Mouse (Mus musculus): ENCODE measurements around the gene Entpd1.
A peak's percentile ranks its signal among the peaks of the same experiment; 100 is the strongest.

The Entpd1 gene

DNA sequence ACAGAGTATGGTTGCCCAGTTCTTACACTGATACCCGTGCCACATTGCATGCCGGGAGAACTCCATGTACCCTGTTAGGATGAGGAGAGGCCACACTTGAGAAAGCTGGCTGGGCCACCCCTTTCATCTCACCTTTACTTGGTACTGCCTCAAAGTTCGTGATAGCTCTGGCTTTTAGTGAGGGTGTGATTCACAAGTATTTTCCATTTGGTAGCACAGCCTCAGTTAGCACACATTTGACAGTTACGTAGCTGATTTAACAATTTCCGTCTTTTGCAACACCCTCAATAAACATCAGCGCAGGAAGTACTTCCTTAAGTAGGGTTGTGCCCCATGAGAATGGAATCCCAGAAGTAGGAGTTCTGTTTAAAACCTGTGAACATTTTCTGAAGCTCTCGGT is 53.6 kb downstream of the Entpd1 start:
- no peak for DNase-seq (ENCODE audit: low spot score in 2 of 2)

DNA sequence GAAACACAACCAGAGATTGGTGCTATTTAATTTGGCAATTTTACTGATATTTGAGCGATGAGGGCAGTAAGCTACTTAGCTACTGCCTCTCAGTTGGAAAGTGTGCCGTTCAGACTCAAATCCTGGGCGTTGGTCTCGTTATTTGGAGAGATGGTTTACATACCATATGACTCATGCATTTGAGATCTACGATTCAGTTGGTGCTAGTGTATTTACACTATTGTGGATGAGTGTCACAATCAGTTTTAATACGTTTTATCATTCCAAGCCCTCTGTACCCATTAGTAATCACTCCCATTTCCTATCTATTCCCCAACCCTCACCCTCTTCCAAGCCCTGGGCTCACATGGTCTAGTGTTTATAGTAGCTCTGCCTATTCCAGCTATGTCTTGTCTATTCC is 54.9 kb downstream of the Entpd1 start:
- no peak for DNase-seq (ENCODE audit: low spot score in 2 of 2)

DNA sequence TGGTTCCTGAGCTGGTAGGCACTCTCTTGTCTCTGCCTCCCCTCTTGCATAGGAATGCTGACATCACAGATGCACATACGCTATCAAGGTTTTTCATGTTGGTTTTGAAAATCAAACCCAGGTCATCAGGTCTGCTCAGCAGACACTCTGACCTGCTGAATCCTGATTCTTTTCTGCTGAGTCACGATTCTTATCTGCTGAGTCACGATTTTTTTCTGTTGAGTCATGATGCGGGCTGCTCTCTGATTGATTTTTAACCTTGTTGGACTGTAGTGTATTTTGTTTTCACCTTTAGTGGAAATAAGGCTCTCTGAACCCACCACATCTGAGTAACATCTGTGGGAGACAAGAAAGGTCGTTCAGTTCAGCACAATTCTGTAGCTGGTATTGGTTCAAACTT is 63.2 kb downstream of the Entpd1 start:
- DNase-seq (ENCODE audit: low spot score in 2 of 2): no peak

DNA sequence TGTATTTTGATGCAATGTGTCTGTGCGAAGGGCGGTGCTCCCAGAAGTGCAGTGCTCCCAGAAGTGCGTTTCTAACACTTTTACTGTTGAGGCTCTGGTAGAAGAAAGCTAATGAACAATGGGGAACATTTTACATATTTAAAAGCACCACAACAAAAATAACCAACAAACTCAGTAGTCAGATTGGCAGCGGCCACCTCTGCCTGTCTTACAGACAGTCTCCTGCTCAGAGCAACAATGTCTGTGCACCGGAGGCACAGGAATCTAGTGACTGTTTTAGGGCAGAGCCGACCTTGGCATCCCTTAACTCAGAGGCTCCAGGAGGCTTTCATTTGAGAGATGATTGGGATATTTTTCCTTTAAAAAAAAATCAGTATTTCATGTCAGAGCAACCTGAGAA is 65.9 kb downstream of the Entpd1 start:
- no peak for DNase-seq (ENCODE audit: low spot score in 2 of 2)

DNA sequence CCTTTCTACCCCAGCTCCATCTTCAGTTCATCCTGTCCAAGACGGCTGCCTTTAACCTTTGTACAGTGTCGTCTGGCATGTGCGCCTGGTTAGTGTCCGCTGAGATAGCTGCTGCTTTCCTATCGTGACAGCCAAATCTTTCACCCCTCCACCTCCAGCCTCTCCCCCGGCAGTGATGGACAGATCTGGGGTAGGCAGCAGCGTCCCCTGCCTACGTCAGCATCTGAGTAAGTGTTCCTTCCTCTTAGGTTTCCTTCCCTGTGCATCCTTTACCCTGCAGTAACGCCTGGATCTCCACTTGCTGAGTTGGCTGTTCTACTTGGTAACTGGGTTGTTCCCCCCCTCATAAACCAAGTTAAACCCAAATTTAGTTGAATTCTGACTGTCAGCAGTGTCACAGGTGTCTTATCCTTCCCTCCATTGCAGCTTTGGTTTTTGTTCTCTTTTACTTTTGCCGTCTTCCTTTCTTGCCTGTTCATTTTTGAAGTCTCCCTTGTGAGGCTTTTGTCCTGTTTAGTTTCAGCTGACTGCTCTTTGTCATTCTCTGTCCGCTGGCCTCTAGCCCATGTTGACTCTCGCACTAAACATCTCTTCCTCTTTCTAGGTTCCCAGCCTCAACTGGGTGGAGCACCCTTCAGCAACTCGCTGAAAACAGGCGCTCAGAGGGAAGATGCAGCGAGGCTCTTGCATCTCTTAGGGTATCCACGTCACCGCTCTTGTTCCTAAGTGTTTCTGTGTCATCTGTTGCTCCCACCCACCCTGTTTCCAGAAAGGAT is 66.6 kb downstream of the Entpd1 start:
- DNase-seq (ENCODE audit: low spot score in 2 of 2): no peak

DNA sequence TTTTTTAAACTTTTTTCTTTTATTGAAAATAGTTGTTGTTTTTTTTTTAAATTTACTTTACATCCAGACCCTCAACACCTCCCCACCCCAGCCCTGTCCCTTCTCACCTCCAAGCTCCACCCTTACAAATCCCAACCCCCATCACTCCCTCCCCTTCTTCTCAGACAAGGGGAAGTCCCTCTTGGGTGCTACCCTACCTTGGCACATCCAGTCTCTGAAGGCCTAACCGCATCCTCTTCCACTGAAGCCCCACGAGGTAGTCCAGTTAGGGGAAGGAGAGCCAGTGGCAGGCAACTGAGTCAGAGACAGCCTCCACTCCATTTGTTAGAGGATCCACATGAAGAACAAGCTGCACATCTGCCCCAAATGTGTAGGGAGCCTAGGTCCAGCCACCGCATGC is 67.5 kb downstream of the Entpd1 start:
- no peak for DNase-seq (ENCODE audit: low spot score in 2 of 2)

DNA sequence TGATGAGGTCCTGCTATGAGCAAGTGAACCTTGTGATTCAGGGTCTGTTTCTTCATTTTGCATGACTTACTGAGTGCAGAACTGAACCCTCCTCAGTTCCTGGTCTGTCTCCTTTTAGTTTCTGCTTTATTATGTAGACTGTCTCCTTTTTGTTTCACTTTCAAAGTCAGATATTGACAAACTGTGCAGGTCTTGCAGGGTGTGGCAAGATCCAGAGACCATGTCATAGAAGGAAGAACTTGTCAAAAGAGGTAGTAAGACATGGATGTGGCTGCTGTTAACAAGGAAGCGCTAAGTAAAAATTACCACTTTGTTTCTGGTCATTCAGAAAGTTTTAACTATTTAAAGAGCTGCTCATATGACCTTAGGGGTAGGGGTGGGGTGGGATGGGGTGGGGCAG is 72.0 kb downstream of the Entpd1 start:
- no peak for DNase-seq (ENCODE audit: low spot score in 2 of 2)

DNA sequence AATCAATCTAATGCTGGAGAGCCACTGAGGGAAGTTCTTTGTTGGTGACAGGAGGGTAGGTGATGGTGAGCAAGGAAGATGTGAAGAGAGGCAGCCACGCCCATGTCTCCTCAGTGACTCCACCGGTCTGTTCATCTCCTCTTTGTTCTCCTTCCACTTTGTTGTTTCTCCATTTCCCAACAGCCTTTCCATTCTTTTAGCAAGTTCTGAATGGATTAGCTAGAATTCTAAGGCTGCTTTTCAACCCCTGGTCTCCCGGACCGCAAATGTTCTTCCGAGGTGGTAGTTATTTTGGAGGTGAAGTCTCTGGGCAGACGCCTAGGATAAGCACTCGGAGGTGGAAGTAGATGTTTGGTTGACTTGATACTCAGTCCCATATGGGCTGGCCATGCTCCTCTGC is 72.4 kb downstream of the Entpd1 start:
- DNase-seq (ENCODE audit: low spot score in 2 of 2): no peak

DNA sequence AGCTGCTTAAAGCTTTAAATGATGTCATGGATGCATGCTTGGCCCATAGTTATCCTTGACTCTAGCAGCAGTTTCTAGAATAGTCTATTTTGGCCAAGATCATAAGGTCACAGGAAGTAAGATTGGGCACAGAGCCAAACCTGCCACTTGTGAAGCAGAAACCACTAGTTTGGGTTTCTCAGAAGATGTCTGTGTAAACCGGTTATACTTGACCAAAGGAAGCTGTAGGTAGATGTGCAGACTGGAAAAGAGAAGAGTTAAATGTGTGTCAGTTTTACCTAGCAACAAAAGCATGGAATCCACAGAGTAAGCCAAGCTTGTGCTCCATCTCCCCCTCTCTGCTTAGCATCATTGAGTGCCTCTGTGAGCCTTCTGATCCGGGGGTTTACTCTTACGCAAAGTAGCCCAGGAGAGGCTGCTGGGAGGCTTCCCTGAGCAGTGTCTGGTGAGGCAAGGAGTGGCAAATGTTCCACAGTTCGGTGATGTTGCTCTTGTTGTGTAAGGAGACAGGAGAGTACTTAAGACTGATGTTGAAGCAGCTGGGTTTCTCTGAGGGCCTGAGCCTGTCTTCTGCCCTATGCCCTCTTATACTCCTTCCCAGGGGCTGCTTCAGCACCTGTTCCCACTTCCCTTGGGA is 75.2 kb downstream of the Entpd1 start:
- DNase-seq (ENCODE audit: low spot score in 2 of 2): peak in 1 of 2 experiments; percentile 26

DNA sequence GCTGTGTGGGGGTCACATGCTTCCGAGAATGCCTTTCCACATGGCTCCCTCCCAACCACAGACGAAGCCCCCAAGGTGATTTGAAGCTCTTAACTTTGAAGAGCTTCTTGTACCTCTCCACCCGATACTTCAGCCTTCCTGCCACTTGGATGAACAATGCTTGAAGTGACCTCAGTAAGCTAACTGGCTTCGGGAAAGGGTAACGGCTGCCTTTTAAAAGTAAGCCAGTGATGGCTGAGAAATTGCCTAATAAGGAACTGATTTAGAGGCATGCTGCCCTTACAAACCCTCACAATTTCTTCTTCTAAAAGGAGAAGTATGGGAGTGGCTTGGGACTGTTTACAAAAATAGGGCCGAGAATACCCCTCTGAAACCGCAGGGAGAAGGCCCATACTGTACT is 81.0 kb downstream of the Entpd1 start:
- DNase-seq (ENCODE audit: low spot score in 2 of 2): no peak

DNA sequence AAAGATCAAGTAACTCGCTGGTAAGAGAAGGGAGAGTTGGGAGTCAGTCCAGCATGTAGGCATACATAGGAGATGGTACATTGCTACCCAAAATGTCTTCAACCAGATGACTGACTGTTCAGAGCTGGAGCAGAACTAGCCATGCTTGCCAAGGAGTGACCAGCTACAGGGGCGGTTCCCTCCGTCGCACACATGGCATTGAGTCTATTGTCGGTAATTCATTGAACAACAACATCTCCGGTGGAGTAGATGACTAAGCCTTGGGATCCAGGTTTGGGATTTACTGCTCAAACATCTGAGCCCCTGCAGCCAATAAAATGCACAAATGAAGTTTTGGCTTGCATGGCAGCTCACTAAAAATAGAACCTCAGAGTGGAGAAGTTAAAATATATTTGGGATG is 84.0 kb downstream of the Entpd1 start:
- no peak for DNase-seq (ENCODE audit: low spot score in 2 of 2)

DNA sequence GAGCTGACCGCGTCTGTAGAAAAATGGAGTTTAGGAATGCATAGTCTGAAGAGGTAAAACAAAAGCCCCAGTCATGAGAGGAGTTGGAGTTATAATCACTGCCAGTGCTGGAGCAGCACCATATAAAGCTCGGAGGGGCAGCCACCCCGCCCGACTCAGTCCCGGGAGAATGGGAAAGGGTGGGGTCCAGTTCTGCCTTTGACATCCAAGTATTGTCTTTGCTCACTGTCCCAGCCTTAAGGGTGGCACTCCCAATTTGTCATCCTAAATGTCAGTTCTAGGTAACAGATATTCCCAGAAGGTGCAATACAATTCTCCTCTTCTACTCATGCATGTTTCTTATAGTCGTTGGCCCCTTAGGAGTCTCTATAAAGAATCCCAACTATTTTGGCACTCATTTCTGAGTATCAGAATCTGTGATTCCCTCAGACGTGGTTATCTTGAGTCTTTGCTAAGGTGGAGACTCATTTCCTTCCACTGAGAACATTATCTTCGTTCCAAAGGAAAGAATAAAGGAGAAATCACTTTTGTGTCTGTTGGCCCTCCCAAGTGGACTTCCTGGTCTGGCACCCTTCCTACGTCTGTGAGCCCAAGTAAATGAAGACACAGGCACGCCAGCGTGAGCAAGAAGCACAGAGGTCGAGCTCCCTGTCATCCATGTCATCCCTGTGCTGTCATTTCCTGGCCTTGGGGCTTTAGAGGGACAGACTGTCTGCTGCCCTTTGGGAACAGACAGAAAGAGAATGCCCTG is 86.1 kb downstream of the Entpd1 start:
- DNase-seq (ENCODE audit: low spot score in 2 of 2): no peak

DNA sequence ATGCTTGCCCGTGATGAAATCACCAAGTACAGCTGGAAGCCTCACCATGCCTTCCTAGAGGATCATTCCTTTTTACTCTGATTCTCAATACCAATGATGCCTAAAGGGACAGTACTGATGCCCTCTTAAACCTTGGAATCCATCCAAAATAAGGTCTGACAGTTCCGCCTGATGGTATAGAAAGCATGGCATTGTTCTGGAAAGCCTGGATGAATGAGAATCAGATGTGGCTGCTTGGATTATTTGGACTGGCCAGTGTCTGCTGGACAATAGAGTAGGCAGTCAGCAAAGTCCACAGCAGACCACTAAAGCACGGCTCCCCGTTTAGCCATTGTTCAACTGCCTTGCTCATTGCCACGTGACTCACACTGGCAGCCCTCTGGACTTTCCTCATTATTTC is 87.7 kb downstream of the Entpd1 start:
- no peak for DNase-seq (ENCODE audit: low spot score in 2 of 2)

DNA sequence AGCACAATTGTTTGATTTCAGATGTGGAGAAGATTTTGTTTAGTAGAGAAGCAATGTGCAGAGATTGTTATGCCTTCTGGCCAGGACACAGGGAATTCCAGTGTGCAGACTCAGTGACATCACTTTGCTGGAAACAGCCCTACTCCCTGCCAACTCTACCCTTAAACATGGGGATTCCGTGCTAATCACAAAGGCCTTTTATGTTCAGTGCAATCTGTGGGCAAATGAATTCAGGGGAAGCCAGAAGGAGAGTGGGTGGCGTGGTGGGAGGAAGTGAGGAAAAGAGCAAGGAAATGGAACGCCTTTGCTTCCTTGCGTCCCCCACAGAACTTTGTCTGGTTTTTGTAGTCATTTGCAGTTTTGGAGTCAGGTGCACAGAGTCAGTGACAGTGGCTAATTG is 90.2 kb downstream of the Entpd1 start:
- DNase-seq (ENCODE audit: low spot score in 2 of 2): no peak

DNA sequence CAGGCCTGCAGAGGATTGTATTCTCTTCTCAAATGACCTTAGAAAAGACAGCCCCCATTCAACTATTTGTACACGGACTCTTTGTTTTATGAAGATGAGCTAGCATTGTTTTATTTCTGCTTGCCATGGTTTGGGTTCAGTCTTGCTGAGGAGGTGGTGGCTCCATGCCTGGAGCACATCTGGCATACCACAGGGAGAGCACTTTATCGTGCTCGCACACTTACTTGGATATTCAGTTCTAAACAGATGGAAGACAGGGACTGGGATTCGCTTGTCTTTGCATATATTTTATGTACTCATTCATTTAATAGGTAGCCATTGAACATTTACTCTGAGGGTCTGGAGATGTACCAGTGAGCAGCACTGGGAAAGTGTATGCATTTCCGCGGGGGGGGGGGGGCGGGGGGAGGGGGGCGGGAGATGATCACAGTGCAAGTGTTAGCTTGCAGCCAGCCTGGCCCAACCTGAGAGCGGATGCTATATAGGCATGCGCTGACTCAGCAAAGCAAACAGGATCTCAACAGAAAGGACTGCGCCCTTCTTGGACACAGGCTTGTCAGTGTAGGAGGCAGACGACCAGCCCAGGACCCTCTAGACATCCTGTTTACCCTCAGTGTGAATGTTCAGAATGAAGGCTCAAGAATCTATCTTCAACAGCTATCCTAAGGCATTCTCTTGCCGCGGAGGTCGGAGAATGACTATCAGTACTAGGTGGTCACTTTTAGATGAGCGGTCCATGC is 100.9 kb downstream of the Entpd1 start:
- no peak for DNase-seq (ENCODE audit: low spot score in 2 of 2)

DNA sequence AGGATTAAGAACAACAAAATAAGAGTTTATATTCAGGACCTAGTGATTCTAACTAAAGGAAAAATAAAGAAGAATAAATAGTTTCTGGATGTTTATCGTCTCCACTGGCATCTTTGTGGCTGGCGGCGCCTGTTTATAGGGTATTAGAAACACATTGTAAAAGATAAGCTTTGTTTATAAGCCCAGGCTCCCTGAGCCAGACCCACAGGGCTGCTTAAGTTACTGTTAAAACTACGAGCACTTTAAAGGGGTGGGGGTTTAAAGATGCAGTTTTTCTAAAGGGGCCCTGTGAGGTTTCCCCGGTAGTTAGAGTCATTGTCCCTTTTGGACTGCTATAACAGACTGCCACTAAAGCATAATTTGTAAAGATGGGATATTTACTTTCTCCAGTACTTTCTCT is 102.5 kb downstream of the Entpd1 start:
- DNase-seq (ENCODE audit: low spot score in 2 of 2): no peak

DNA sequence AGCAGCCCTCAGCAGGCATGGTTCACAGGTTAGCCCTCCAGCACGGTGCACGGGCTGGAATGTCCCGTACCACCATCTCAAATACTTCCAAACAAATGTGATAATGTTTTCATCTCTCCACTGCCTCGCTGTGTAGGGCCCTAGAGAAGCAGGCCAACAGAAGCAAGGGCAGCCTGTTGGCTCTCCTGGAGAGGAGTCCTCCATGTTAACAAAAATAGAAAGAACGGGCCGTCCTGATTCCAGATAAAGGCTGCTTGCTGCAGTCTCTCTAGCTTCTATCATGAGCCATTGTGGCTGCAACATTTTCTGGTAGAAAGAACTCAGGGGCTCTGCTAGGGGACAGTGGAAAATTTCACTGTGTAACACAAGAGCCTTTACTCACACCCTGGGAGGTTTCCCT is 104.8 kb downstream of the Entpd1 start:
- no peak for DNase-seq (ENCODE audit: low spot score in 2 of 2)

DNA sequence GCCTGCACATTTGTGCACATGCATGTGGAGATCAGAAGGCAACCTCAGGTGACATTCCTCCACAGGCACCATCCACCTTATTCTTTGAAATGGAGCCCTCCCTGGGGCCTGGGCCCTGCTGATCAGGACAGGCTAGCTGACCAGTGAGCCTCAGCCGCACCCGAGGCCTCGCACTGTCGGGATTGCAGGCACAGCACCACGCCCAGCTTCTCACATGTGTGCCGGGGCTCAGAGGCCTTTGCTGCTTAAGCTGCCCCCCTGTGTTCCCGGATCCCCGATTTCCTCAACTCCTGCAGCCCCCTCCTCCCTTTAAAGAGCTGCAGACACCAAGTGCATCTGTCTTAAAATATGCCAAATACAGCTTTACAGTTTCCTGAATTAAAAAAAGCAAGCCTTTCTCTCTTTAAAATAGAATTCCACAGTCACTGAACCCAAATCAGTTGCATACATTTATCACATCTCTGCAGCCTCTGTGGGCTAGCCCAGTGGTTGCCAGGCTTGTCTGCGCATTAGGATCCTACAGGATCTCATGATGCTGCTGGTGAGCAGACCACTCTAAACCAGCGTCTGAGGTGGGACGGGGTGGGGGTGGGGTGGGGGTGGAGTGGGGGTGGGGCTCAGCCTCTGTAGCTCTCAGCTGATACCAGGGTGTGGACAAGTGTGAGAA is 107.4 kb downstream of the Entpd1 start:
- DNase-seq (ENCODE audit: low spot score in 2 of 2): no peak

DNA sequence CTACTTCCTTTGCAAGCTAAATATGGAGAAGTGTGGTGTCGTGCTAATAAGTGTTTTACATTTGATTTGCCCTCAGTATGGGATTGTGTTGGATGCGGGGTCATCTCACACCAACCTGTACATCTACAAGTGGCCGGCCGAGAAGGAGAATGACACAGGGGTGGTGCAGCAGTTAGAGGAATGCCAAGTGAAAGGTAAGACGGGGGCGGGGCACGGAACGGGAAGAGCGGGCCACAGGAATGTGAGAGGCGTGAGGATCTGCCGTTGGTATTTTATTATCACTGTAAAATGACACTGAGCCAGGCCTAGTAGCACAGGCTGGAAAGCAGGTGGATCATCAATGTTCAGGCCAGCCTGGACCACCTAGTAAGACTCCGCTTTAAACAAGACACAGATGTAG is 108.2 kb downstream of the Entpd1 start:
- no peak for DNase-seq (ENCODE audit: low spot score in 2 of 2)

DNA sequence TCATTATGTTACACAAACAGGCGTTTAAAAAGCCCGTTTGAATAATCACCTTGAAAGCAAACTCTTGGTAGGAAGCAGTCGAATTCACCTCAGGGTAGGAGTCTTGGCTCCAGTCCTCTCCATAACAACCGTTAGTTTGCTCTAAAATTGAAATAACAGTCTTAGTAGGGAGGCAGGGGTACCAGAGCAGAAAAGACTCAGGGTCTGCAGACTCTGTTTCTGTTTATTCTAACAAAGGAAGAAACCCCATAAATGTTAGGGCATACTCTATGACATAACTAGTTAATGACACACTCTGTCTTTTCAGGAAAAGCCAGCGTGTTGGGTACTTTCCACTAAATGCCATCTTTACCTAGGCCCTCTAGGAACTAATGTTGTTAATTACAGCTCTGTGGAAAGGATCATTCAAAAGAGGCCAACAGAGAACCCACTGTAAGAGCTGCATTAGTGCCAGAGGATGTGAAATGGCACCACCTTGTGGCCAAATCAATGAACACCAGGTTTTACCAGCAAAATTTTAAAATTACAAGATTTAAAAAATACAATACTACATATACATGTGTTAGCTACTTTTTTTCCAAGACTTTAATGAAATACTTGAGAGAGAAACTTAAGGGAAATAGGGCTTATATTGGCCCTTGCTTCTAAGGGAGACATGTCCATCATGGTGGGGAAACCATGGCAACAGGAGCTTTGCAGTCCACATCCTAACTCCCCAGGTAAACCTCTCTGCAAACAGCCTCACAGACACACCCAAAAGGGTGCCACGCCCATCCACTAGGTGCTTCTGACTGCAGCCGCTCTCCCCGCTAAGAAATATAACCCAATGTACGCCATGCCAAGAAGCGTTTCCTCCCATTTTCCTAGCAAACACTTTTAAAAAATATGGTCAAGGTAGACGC is 110.2 kb downstream of the Entpd1 start:
- DNase-seq (ENCODE audit: low spot score in 2 of 2): peak in 1 of 2 experiments; percentile 40

DNA sequence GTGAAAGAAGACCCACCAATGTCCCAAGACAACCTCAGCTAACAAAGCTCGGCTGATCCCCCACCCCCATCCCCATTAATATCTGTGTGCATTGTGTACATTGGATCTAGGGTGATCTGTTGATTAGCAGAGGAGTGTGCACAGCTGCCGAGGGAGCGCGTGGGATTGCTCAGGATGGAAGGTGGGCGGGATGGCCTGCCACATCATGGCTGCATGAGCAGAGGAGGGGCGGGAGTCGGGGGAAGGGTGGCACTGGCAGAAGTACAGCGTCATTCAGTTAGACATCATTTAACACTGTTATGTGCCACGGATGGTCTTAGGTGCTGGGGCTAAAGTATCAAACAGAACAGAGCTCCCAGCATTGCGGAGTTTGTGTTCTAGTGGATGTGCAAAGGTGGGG is 111.3 kb downstream of the Entpd1 start:
- no peak for DNase-seq (ENCODE audit: low spot score in 2 of 2)
